Mouse (Mus musculus) lung, postnatal 0 days (tissue): ENCODE results near the gene Adprh. TPM values are rescaled to one million over a fixed set of nuclear protein-coding genes. Genes with fewer than 3 reads are reported as not detected.

ENCODE experiments used
- ATAC-seq: fragments of 200-750 bp; cut with Nextera tagmentation; 2 replicates; pipeline ENCODE4 v1.8.0; 2017; ENCODE audit warnings: moderate library complexity
- DNase-seq: peaks from one replicate; pipeline ENCODE4 v3.0.0-alpha.2; 2016; ENCODE audit warnings: low spot score
- H3K27ac ChIP-seq: fragments of 300-500 bp; sonication (generic); 2 replicates; pipeline ENCODE4 v1.5.1; 2014; ENCODE audit warnings: antibody characterized with exemption, mild to moderate bottlenecking, low read length, mixed read lengths
- H3K27me3 ChIP-seq: fragments of 300-500 bp; sonication (generic); replicated peaks from 2 replicates; pipeline ENCODE4 v1.6.1; 2014; ENCODE audit warnings: low read length, mixed read lengths; ENCODE audit not compliant: insufficient read depth
- H3K36me3 ChIP-seq: fragments of 300-500 bp; sonication (generic); 2 replicates; pipeline ENCODE4 v1.6.1; 2014; ENCODE audit warnings: low read length, mixed read lengths; ENCODE audit not compliant: insufficient read depth
- H3K4me1 ChIP-seq: fragments of 300-500 bp; sonication (generic); 2 replicates; pipeline ENCODE4 v1.6.1; 2014; ENCODE audit warnings: antibody characterized with exemption, low read depth, low read length, mixed read lengths; ENCODE audit not compliant: insufficient read depth
- H3K4me2 ChIP-seq: fragments of 300-500 bp; sonication (generic); replicated peaks from 2 replicates; pipeline ENCODE4 v1.6.1; 2014; ENCODE audit warnings: low read depth, mild to moderate bottlenecking, low read length, moderate library complexity, mixed read lengths
- H3K4me3 ChIP-seq: fragments of 300-500 bp; sonication (generic); 2 replicates; pipeline ENCODE4 v1.5.1; 2014; ENCODE audit warnings: low read depth, low read length
- H3K9ac ChIP-seq: fragments of 300-500 bp; sonication (generic); replicated peaks from 2 replicates; pipeline ENCODE4 v1.6.1; 2014; ENCODE audit warnings: low read depth, mild to moderate bottlenecking
- H3K9me3 ChIP-seq: fragments of 300-500 bp; sonication (generic); 2 replicates; pipeline ENCODE4 v1.6.1; 2016; ENCODE audit warnings: low read length, mixed read lengths
- CTCF ChIP-seq: IDR thresholded peaks from 2 replicates; pipeline ENCODE4 v1.5.1; 2016; ENCODE audit warnings: antibody characterized with exemption, mild to moderate bottlenecking
- EP300 ChIP-seq: IDR thresholded peaks from 2 replicates; pipeline ENCODE4 v1.6.1; 2016; ENCODE audit warnings: antibody characterized with exemption, mild to moderate bottlenecking, control low read depth
- WGBS: fragments of 180-500 bp; shearing (Covaris S2); extraction: QIAGEN DNeasy Blood & Tissue Kit; methylation state at CpG from one replicate; pipeline ENCODE4 v1.1.7; 2014; 5-methylcytosine and 5-hydroxymethylcytosine counted together
- polyA plus RNA-seq: library from polyadenylated mRNA; unstranded; fragments of >200 nt; fragmentation: Nextera tagmentation; extraction: Ambion mirVana; gene quantifications from 2 replicates; pipeline ENCODE4 v1.2.1, GENCODE M21; 2015

Adprh gene
- polyA plus RNA-seq, 1 experiment from 2014 or later, result 59.9 TPM

- H3K4me3 ChIP-seq, result no peak overlapping the region
- H3K9ac ChIP-seq, result no peak overlapping the region
- WGBS, result 96% methylated on average over 20 of the region's 20 CpGs
- no peaks in the 10 kb centered on the region for H3K27me3 ChIP-seq
- peaks cover 20% of the 10 kb centered on the region; the same call in 1 of the 2 replicates for H3K36me3 ChIP-seq
- no peaks in the 10 kb centered on the region for H3K9me3 ChIP-seq
- no peak overlapping the region for H3K4me2 ChIP-seq
- DNase-seq (no peak), ATAC-seq (no peak)
- no peaks in the 10 kb centered on the region for H3K4me1 ChIP-seq
- no peak overlapping the region for H3K27ac ChIP-seq
- no peak for TF ChIP-seq EP300
- TF ChIP-seq CTCF, result no peak
Measured at GRCm38 (mm10) chr16:38445576-38445975, 6.9 kb downstream of the Adprh start.

GRCm38 (mm10) chr16:38445046-38445445 lies 7.5 kb downstream of the Adprh start:
- no peak for TF ChIP-seq CTCF
- 79% methylated on average over 1 of the region's 1 CpGs for WGBS
- H3K36me3 ChIP-seq, result peaks cover 20% of the 10 kb centered on the region; the same call in 1 of the 2 replicates

GRCm38 (mm10) chr16:38443721-38444464 lies 8.6 kb downstream of the Adprh start:
- Histone ChIP-seq H3K36me3 (peaks cover 20% of the 10 kb centered on the region; the same call in 1 of the 2 replicates), H3K27ac (no peak overlapping the region), H3K27me3 (no peaks in the 10 kb centered on the region), H3K4me3 (no peak overlapping the region), H3K4me1 (no peaks in the 10 kb centered on the region), H3K9me3 (no peaks in the 10 kb centered on the region), H3K9ac (no peak overlapping the region), H3K4me2 (no peak overlapping the region)
- TF ChIP-seq CTCF (no peak), EP300 (no peak)
- no peak for ATAC-seq
- WGBS, result 98% methylated on average over 7 of the region's 7 CpGs
- DNase-seq, result no peak

More at GRCm38 (mm10) chr16:38445046-38445445, 7.5 kb downstream of the Adprh start:
- DNase-seq (no peak), ATAC-seq (peak; percentile 43; the same call in 1 of the 2 replicates)
- H3K27ac ChIP-seq, result no peak overlapping the region
- no peak overlapping the region for H3K4me2 ChIP-seq
- no peak overlapping the region for H3K9ac ChIP-seq
- H3K4me3 ChIP-seq, result no peak overlapping the region
- H3K27me3 ChIP-seq, result no peaks in the 10 kb centered on the region
- H3K9me3 ChIP-seq, result no peaks in the 10 kb centered on the region
- H3K4me1 ChIP-seq, result no peaks in the 10 kb centered on the region

GRCm38 (mm10) chr16:38442216-38442615 lies 10.3 kb downstream of the Adprh start:
- no peak overlapping the region for H3K9ac ChIP-seq
- 85% methylated on average over 8 of the region's 8 CpGs for WGBS
- H3K4me3 ChIP-seq, result no peak overlapping the region
- TF ChIP-seq EP300 (no peak), CTCF (no peak)
- DNase-seq, result no peak
- no peak for ATAC-seq
- H3K4me1 ChIP-seq, result no peaks in the 10 kb centered on the region
- H3K27me3 ChIP-seq, result no peaks in the 10 kb centered on the region
- no peak overlapping the region for H3K27ac ChIP-seq
- no peaks in the 10 kb centered on the region for H3K9me3 ChIP-seq
- peaks cover 17% of the 10 kb centered on the region; the same call in 1 of the 2 replicates for H3K36me3 ChIP-seq
- no peak overlapping the region for H3K4me2 ChIP-seq

- H3K4me2 ChIP-seq, result no peak overlapping the region
- H3K9ac ChIP-seq, result no peak overlapping the region
- DNase-seq (no peak), ATAC-seq (no peak)
- H3K9me3 ChIP-seq, result no peaks in the 10 kb centered on the region
- H3K4me1 ChIP-seq, result no peaks in the 10 kb centered on the region
- H3K27me3 ChIP-seq, result no peaks in the 10 kb centered on the region
- WGBS, result 80% methylated on average over 5 of the region's 5 CpGs
- no peak overlapping the region for H3K27ac ChIP-seq
- H3K4me3 ChIP-seq, result no peak overlapping the region
- peaks cover 11% of the 10 kb centered on the region; the same call in 1 of the 2 replicates for H3K36me3 ChIP-seq
- no peak for TF ChIP-seq EP300
- TF ChIP-seq CTCF, result no peak
Measured at GRCm38 (mm10) chr16:38441611-38442010, 10.9 kb downstream of the Adprh start.

GRCm38 (mm10) chr16:38440403-38440802 lies 12.1 kb downstream of the Adprh start:
- Histone ChIP-seq H3K27ac (no peak overlapping the region), H3K4me1 (no peaks in the 10 kb centered on the region), H3K36me3 (peaks cover 6% of the 10 kb centered on the region; the same call in 1 of the 2 replicates), H3K9me3 (no peaks in the 10 kb centered on the region), H3K4me3 (no peak overlapping the region), H3K27me3 (no peaks in the 10 kb centered on the region), H3K4me2 (no peak overlapping the region), H3K9ac (no peak overlapping the region)
- no peak for TF ChIP-seq EP300
- TF ChIP-seq CTCF, result no peak
- ATAC-seq (no peak), DNase-seq (no peak)
- WGBS, result 66% methylated on average over 6 of the region's 6 CpGs
